Mouse (Mus musculus) hindbrain, embryonic 14.5 days (tissue): ENCODE measurements at regions not wholly inside any gene's neighbourhood (a gene's known extent, or its start where the extent isn't known, plus 50 kb on each side); places are given as distances from the start of the nearest gene placed in this dataset.

Source experiments
- ATAC-seq: fragments of 200-750 bp; cut with Nextera tagmentation; 2 replicates; pipeline ENCODE4 v1.8.0; 2017; ENCODE audit warnings: moderate number of reproducible peaks, mild to moderate bottlenecking, moderate TSS enrichment, moderate library complexity; ENCODE audit not compliant: low FRiP score
- DNase-seq: peaks from one replicate; pipeline ENCODE4 v3.0.0-alpha.2; 2015; ENCODE audit warnings: low spot score
- H3K27ac ChIP-seq: fragments of 300-500 bp; sonication (generic); 2 replicates; pipeline ENCODE4 v1.5.1; 2014; ENCODE audit warnings: mild to moderate bottlenecking, moderate library complexity
- H3K27me3 ChIP-seq: fragments of 300-500 bp; sonication (generic); 2 replicates; pipeline ENCODE4 v1.6.1; 2014; ENCODE audit warnings: mild to moderate bottlenecking, low read length, mixed read lengths; ENCODE audit not compliant: control insufficient read depth, insufficient read depth
- H3K36me3 ChIP-seq: fragments of 300-500 bp; sonication (generic); replicated peaks from 2 replicates; pipeline ENCODE4 v1.6.1; 2014; ENCODE audit not compliant: control insufficient read depth, insufficient read depth
- H3K4me1 ChIP-seq: fragments of 300-500 bp; sonication (generic); replicated peaks from 2 replicates; pipeline ENCODE4 v1.6.1; 2014; ENCODE audit warnings: antibody characterized with exemption, low read length, mixed read lengths; ENCODE audit not compliant: control insufficient read depth, insufficient read depth
- H3K4me2 ChIP-seq: fragments of 300-500 bp; sonication (generic); replicated peaks from 2 replicates; pipeline ENCODE4 v1.6.1; 2014; ENCODE audit warnings: mild to moderate bottlenecking, moderate library complexity
- H3K4me3 ChIP-seq: fragments of 300-500 bp; sonication (generic); replicated peaks from 2 replicates; pipeline ENCODE4 v1.5.1; 2014; ENCODE audit warnings: mild to moderate bottlenecking, low read length
- H3K9ac ChIP-seq: fragments of 300-500 bp; sonication (generic); 2 replicates; pipeline ENCODE4 v1.6.1; 2014
- H3K9me3 ChIP-seq: fragments of 300-500 bp; sonication (generic); 2 replicates; pipeline ENCODE4 v1.6.1; 2016; ENCODE audit warnings: low read length; ENCODE audit not compliant: control insufficient read depth
- WGBS: fragments of 180-500 bp; shearing (Covaris S2); extraction: QIAGEN DNeasy Blood & Tissue Kit; methylation state at CpG from one replicate; pipeline ENCODE4 v1.1.7; 2014; 5-methylcytosine and 5-hydroxymethylcytosine counted together

- no peaks in the 10 kb centered on the region for H3K9me3 ChIP-seq
- H3K27ac ChIP-seq = no peak overlapping the region
- no peak for DNase-seq
- no peak overlapping the region for H3K4me3 ChIP-seq
- H3K36me3 ChIP-seq = no peaks in the 10 kb centered on the region
- ATAC-seq = no peak
- no peak overlapping the region for H3K4me2 ChIP-seq
- WGBS = 93% methylated on average over 8 of the region's 8 CpGs
- H3K27me3 ChIP-seq = no peaks in the 10 kb centered on the region
- H3K9ac ChIP-seq = no peak overlapping the region
- no peaks in the 10 kb centered on the region for H3K4me1 ChIP-seq
Measured at GRCm38 (mm10) chr2:9367801-9368584, 513.1 kb upstream of the 4930412O13Rik start.

- Histone ChIP-seq H3K4me1 (no peaks in the 10 kb centered on the region), H3K36me3 (no peaks in the 10 kb centered on the region), H3K9me3 (no peaks in the 10 kb centered on the region), H3K27ac (no peak overlapping the region), H3K9ac (no peak overlapping the region), H3K27me3 (no peaks in the 10 kb centered on the region), H3K4me3 (no peak overlapping the region), H3K4me2 (no peak overlapping the region)
- ATAC-seq (no peak), DNase-seq (no peak)
- 76% methylated on average over 4 of the region's 4 CpGs for WGBS
Measured at GRCm38 (mm10) chr2:9369572-9369971, 511.5 kb upstream of the 4930412O13Rik start.

GRCm38 (mm10) chr2:9386566-9386965 lies 494.5 kb upstream of the 4930412O13Rik start:
- no peaks in the 10 kb centered on the region for H3K9me3 ChIP-seq
- ATAC-seq = no peak

GRCm38 (mm10) chr2:9388058-9388457 lies 493.0 kb upstream of the 4930412O13Rik start:
- no peak for DNase-seq
- Histone ChIP-seq H3K9me3 (no peaks in the 10 kb centered on the region), H3K27me3 (no peaks in the 10 kb centered on the region), H3K36me3 (no peaks in the 10 kb centered on the region), H3K4me1 (no peaks in the 10 kb centered on the region), H3K27ac (no peak overlapping the region), H3K9ac (no peak overlapping the region), H3K4me2 (no peak overlapping the region), H3K4me3 (no peak overlapping the region)
- no peak for ATAC-seq
- WGBS = 78% methylated on average over 3 of the region's 3 CpGs

More at GRCm38 (mm10) chr2:9386566-9386965, 494.5 kb upstream of the 4930412O13Rik start:
- WGBS = 50% methylated on average over 2 of the region's 2 CpGs
- no peak overlapping the region for H3K4me2 ChIP-seq
- H3K36me3 ChIP-seq = no peaks in the 10 kb centered on the region
- DNase-seq = no peak
- H3K27ac ChIP-seq = no peak overlapping the region
- H3K9ac ChIP-seq = no peak overlapping the region
- no peaks in the 10 kb centered on the region for H3K27me3 ChIP-seq
- no peaks in the 10 kb centered on the region for H3K4me1 ChIP-seq
- no peak overlapping the region for H3K4me3 ChIP-seq

- H3K9me3 ChIP-seq = no peaks in the 10 kb centered on the region
- DNase-seq = no peak
- H3K36me3 ChIP-seq = no peaks in the 10 kb centered on the region
- no peaks in the 10 kb centered on the region for H3K27me3 ChIP-seq
- ATAC-seq = no peak
- no peak overlapping the region for H3K9ac ChIP-seq
- no peak overlapping the region for H3K4me2 ChIP-seq
- no peak overlapping the region for H3K4me3 ChIP-seq
- H3K4me1 ChIP-seq = no peaks in the 10 kb centered on the region
- 84% methylated on average over 9 of the region's 9 CpGs for WGBS
- H3K27ac ChIP-seq = no peak overlapping the region
Measured at GRCm38 (mm10) chr2:9395379-9395999, 485.6 kb upstream of the 4930412O13Rik start.

- H3K4me1 ChIP-seq = no peaks in the 10 kb centered on the region
- no peaks in the 10 kb centered on the region for H3K36me3 ChIP-seq
- H3K27me3 ChIP-seq = no peaks in the 10 kb centered on the region
- H3K27ac ChIP-seq = no peak overlapping the region
- DNase-seq (no peak), ATAC-seq (no peak)
- H3K4me2 ChIP-seq = no peak overlapping the region
- H3K9me3 ChIP-seq = no peaks in the 10 kb centered on the region
- no peak overlapping the region for H3K4me3 ChIP-seq
- WGBS = 82% methylated on average over 7 of the region's 7 CpGs
- no peak overlapping the region for H3K9ac ChIP-seq
Measured at GRCm38 (mm10) chr2:9401461-9401860, 479.6 kb upstream of the 4930412O13Rik start.

GRCm38 (mm10) chr2:9402281-9402680 lies 478.8 kb upstream of the 4930412O13Rik start:
- Histone ChIP-seq H3K36me3 (no peaks in the 10 kb centered on the region), H3K4me3 (no peak overlapping the region), H3K4me2 (no peak overlapping the region), H3K4me1 (no peaks in the 10 kb centered on the region), H3K9ac (no peak overlapping the region), H3K9me3 (no peaks in the 10 kb centered on the region), H3K27me3 (no peaks in the 10 kb centered on the region), H3K27ac (no peak overlapping the region)
- WGBS = 70% methylated on average over 2 of the region's 2 CpGs
- DNase-seq = no peak
- no peak for ATAC-seq

GRCm38 (mm10) chr2:9409075-9409474 lies 472.0 kb upstream of the 4930412O13Rik start:
- Histone ChIP-seq H3K27ac (no peak overlapping the region), H3K9ac (no peak overlapping the region), H3K9me3 (no peaks in the 10 kb centered on the region), H3K4me3 (no peak overlapping the region), H3K4me2 (no peak overlapping the region), H3K27me3 (no peaks in the 10 kb centered on the region), H3K36me3 (no peaks in the 10 kb centered on the region), H3K4me1 (no peaks in the 10 kb centered on the region)
- ATAC-seq (no peak), DNase-seq (no peak)
- WGBS = 80% methylated on average over 7 of the region's 7 CpGs

GRCm38 (mm10) chr2:9422686-9423085 lies 458.4 kb upstream of the 4930412O13Rik start:
- no peak for DNase-seq
- Histone ChIP-seq H3K4me1 (0 out of 2 replicates have a peak, but pooled peaks cover under 1% of the 10 kb centered on the region), H3K27me3 (no peaks in the 10 kb centered on the region), H3K4me2 (no peak overlapping the region), H3K9me3 (no peaks in the 10 kb centered on the region), H3K36me3 (no peaks in the 10 kb centered on the region), H3K27ac (no peak overlapping the region), H3K4me3 (no peak overlapping the region), H3K9ac (no peak overlapping the region)
- 76% methylated on average over 8 of the region's 8 CpGs for WGBS
- no peak for ATAC-seq
